Mouse (Mus musculus): ENCODE measurements around the gene Col5a3.

DNA sequence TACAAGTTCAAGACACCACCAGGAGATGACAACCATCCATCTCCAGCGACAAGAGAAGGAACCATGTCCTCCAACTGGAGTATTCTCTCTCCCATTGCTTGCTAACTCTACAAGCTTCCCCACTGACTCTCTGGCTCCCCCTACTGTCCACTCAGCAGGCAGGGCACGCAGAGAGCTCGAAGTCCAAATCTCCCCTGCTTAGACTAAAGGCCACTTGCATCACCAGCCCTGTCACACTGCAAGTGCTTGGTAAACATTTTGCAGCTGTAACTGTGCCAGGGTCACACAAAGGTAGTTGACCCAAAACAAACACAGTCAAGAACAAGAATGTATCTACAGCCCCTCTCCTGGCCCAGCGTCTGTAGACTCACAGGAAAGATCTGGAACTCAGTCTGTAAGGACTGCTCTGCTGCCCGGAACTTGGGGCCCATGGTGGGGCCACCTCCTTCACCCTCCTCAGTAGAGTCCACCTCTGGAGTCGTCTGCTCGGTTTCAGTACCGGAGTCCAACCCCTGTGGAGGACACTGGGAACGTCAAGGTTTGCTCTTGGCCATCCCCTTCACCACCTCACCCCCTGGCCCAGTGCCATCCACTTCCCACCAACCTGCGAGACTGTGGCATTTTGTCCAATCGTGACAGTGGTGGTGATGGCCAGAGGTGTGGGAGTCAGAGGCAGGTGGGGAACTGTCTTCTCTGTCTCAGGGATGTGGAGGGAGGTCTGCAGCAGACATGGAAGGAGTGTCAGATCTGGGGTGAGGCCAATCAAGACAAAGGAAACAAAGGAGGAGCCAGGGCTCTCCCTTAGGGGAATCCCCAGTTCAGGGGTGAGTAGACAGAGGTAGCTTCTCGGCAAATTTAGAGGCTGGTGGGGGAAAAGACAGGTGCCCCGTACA is 10.4 kb downstream of the Col5a3 start:
- TF ChIP-seq CTCF (IDR thresholded peaks at IDR 0.05; ENCODE audit: low read depth) (peak; percentile 73), EP300 (IDR thresholded peaks at IDR 0.05; ENCODE audit: low read depth) (no peak)
